Mouse (Mus musculus) CH12.LX (cell line): ENCODE measurements at regions not wholly inside any gene's neighbourhood (a gene's known extent, or its start where the extent isn't known, plus 50 kb on each side); places are given as distances from the start of the nearest gene placed in this dataset.
"Not testable (repeated sequence)": the region's sequence is repeated elsewhere in the genome, so short reads cannot be mapped to it uniquely, and the experiment has no call there.

Experiments used
- DNase-seq: peaks from one replicate; pipeline ENCODE4 v3.0.0-alpha.2; 2013; ENCODE audit errors: extremely low read depth
- H3K27ac ChIP-seq: 2 replicates; pipeline ENCODE4 v1.5.1; 2012; ENCODE audit warnings: low read depth, mild to moderate bottlenecking, control low read depth, moderate library complexity; ENCODE audit not compliant: insufficient read depth
- H3K27me3 ChIP-seq: replicated peaks from 2 replicates; pipeline ENCODE3; 2012; ENCODE audit warnings: inconsistent platforms
- H3K36me3 ChIP-seq, 2 experiments: replicated peaks in 1 of 2; 2 replicates each; pipeline versions ENCODE3 to v1.6.1; 2012; ENCODE audit warnings: inconsistent platforms in 1 of 2, low read length in 1 of 2, mild to moderate bottlenecking in 1 of 2, mixed read lengths in 1 of 2, moderate library complexity in 1 of 2; ENCODE audit not compliant: control insufficient read depth in 1 of 2, insufficient read depth in 1 of 2
- H3K4me1 ChIP-seq, 2 experiments: 2 replicates each; pipeline ENCODE4 v1.6.1; 2012; ENCODE audit warnings: inconsistent platforms in 1 of 2, moderate library complexity in 1 of 2; ENCODE audit not compliant: insufficient read depth in 2 of 2, control insufficient read depth in 1 of 2
- H3K4me2 ChIP-seq: 2 replicates; pipeline ENCODE4 v1.6.1; 2012; ENCODE audit warnings: low read depth, mild to moderate bottlenecking, control low read depth; ENCODE audit not compliant: poor library complexity, insufficient read depth, severe bottlenecking
- H3K4me3 ChIP-seq, 3 experiments: fragments of 150-350 bp in 1 of 3; sonication (generic) in 1 of 3; replicated peaks in 1 of 3; 2 replicates each; pipeline versions ENCODE3 to v1.5.1; 2011 to 2012; ENCODE audit warnings: low read depth in 2 of 3, low read length in 2 of 3, mild to moderate bottlenecking in 2 of 3, moderate library complexity in 2 of 3, control low read depth in 1 of 3, improper control_type of control experiment in 1 of 3, inconsistent platforms in 1 of 3, mixed read lengths in 1 of 3; ENCODE audit not compliant: poor library complexity in 1 of 3
- H3K79me2 ChIP-seq: replicated peaks from 2 replicates; pipeline ENCODE4 v1.6.1; 2012; ENCODE audit warnings: mild to moderate bottlenecking, moderate library complexity; ENCODE audit not compliant: control insufficient read depth, poor library complexity, insufficient read depth, severe bottlenecking; ENCODE audit errors: extremely low read depth
- H3K9ac ChIP-seq: 2 replicates; pipeline ENCODE4 v1.6.1; 2012; ENCODE audit warnings: low read depth, mild to moderate bottlenecking, control low read depth, moderate library complexity; ENCODE audit not compliant: insufficient read depth
- H3K9me3 ChIP-seq: replicated peaks from 2 replicates; pipeline ENCODE3; 2012; ENCODE audit warnings: low read length, inconsistent platforms, mixed read lengths
- BHLHE40 ChIP-seq: IDR thresholded peaks from 2 replicates; pipeline ENCODE4 v1.6.1; 2011; ENCODE audit warnings: mild to moderate bottlenecking, low read depth, low read length, improper control_type of control experiment
- CHD1 ChIP-seq: IDR thresholded peaks from 2 replicates; pipeline ENCODE4 v1.6.1; 2012; ENCODE audit warnings: low read depth, low read length, improper control_type of control experiment, inconsistent platforms
- CHD2 ChIP-seq: IDR thresholded peaks from 2 replicates; pipeline ENCODE4 v1.6.1; 2011; ENCODE audit warnings: low read length, improper control_type of control experiment
- ELF1 ChIP-seq: IDR thresholded peaks from 2 replicates; pipeline ENCODE4 v1.6.1; 2014; ENCODE audit warnings: low read depth, mild to moderate bottlenecking, inconsistent platforms, low read length, improper control_type of control experiment
- EP300 ChIP-seq: IDR thresholded peaks from 2 replicates; pipeline ENCODE4 v1.6.1; 2011; ENCODE audit warnings: low read length, improper control_type of control experiment
- HCFC1 ChIP-seq: IDR thresholded peaks from 2 replicates; pipeline ENCODE4 v1.6.1; 2012; ENCODE audit warnings: low read depth, mild to moderate bottlenecking, inconsistent platforms, low read length, improper control_type of control experiment
- JUN ChIP-seq: IDR thresholded peaks from 2 replicates; pipeline ENCODE4 v1.6.1; 2011; ENCODE audit warnings: low read depth, mild to moderate bottlenecking, low read length, improper control_type of control experiment, moderate library complexity; ENCODE audit not compliant: insufficient read depth
- KAT2A ChIP-seq: IDR thresholded peaks from 2 replicates; pipeline ENCODE4 v1.6.1; 2012; ENCODE audit warnings: low read length, improper control_type of control experiment, inconsistent platforms; ENCODE audit not compliant: insufficient replicate concordance
- MAX ChIP-seq: IDR thresholded peaks from 2 replicates; pipeline ENCODE4 v1.6.1; 2011; ENCODE audit warnings: low read length, improper control_type of control experiment
- MAZ ChIP-seq: IDR thresholded peaks from 2 replicates; pipeline ENCODE4 v1.6.1; 2012; ENCODE audit warnings: low read depth, mild to moderate bottlenecking, inconsistent platforms, low read length, improper control_type of control experiment, moderate library complexity
- MEF2A ChIP-seq: IDR thresholded peaks from 2 replicates; pipeline ENCODE4 v1.6.1; 2014; ENCODE audit warnings: low read depth, mild to moderate bottlenecking, inconsistent platforms, low read length, improper control_type of control experiment, borderline replicate concordance
- MXI1 ChIP-seq: IDR thresholded peaks from 2 replicates; pipeline ENCODE4 v1.6.1; 2011; ENCODE audit warnings: mild to moderate bottlenecking, low read depth, low read length, improper control_type of control experiment
- NELFE ChIP-seq: IDR thresholded peaks from 2 replicates; pipeline ENCODE4 v1.6.1; 2011; ENCODE audit warnings: low read depth, low read length, improper control_type of control experiment
- PAX5 ChIP-seq: IDR thresholded peaks from 2 replicates; pipeline ENCODE4 v1.6.1; 2012; ENCODE audit warnings: low read length, inconsistent platforms, mixed read lengths
- POLR2A ChIP-seq: IDR thresholded peaks from 2 replicates; pipeline ENCODE4 v1.6.1; 2011; ENCODE audit warnings: low read depth, mild to moderate bottlenecking, improper control_type of control experiment, low read length
- POLR2AphosphoS2 ChIP-seq: IDR thresholded peaks from 2 replicates; pipeline ENCODE4 v1.6.1; 2011; ENCODE audit warnings: low read depth, low read length, improper control_type of control experiment
- RAD21 ChIP-seq: IDR thresholded peaks from 2 replicates; pipeline ENCODE4 v1.6.1; 2011; ENCODE audit warnings: low read depth, mild to moderate bottlenecking, low read length, improper control_type of control experiment, moderate library complexity
- RCOR1 ChIP-seq: conservative IDR thresholded peaks from 2 replicates; pipeline ENCODE4 v1.6.1; 2012; ENCODE audit warnings: low read depth, mild to moderate bottlenecking, inconsistent platforms, low read length, improper control_type of control experiment
- SMC3 ChIP-seq: IDR thresholded peaks from 2 replicates; pipeline ENCODE4 v1.6.1; 2011; ENCODE audit warnings: low read depth, low read length, improper control_type of control experiment
- TCF12 ChIP-seq: IDR thresholded peaks from 2 replicates; pipeline ENCODE4 v1.6.1; 2014; ENCODE audit warnings: low read depth, mild to moderate bottlenecking, inconsistent platforms, low read length, improper control_type of control experiment
- USF1 ChIP-seq: IDR thresholded peaks from 2 replicates; pipeline ENCODE4 v1.6.1; 2014; ENCODE audit warnings: low read depth, mild to moderate bottlenecking, inconsistent platforms, low read length, improper control_type of control experiment
- USF2 ChIP-seq: conservative IDR thresholded peaks from 2 replicates; pipeline ENCODE4 v1.6.1; 2011; ENCODE audit warnings: low read depth, low read length, improper control_type of control experiment
- ZC3H11A ChIP-seq: IDR thresholded peaks from 2 replicates; pipeline ENCODE4 v1.6.1; 2012; ENCODE audit warnings: low read depth, mild to moderate bottlenecking, inconsistent platforms, low read length, improper control_type of control experiment
- dilution Hi-C: fragments of 300-500 bp; cut with MboI; formaldehyde crosslinking; loops from 2 replicates; pipeline ENCODE4 v1.14.3; 2020; ENCODE audit warnings: low sequenced_read_pairs; ENCODE audit not compliant: extremely low pct_unique_long_range_greater_than_20kb, extremely low pct_ligation_motif_present
- in situ Hi-C: fragments of 300-500 bp; cut with MboI; formaldehyde crosslinking; loops from 3 replicates; pipeline ENCODE4 v1.14.3; 2019; ENCODE audit warnings: low sequenced_read_pairs, low pct_ligation_motif_present, low pct_unique_long_range_greater_than_20kb, mixed read lengths

DNA sequence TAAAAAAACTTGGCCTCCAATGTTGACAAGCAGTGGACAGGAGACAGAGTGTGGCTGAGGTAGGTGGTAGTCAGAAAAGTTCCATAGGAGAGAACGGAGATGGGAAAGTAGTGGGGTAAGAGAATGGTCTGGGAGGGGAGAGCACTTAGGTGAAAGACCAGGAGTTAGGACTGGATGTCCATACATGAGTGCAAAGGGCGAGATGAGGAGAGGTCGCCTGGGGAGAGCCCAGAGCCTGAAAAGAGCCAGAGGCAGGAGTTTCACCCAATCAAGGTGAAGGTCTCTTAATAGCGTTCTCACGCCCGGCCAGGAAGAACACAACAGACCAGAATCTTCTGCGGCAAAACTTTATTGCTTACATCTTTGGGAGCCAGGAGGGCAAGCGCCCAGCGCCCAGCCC is 60.3 kb upstream of the Lemd2 start:
- H3K79me2 ChIP-seq, H3K27me3 ChIP-seq, H3K36me3 ChIP-seq, H3K27ac ChIP-seq, in situ Hi-C loops, H3K4me1 ChIP-seq, H3K9ac ChIP-seq, H3K4me2 ChIP-seq, DNase-seq, dilution Hi-C loops, H3K4me3 ChIP-seq: not testable (repeated sequence)
- H3K9me3 ChIP-seq, result peaks cover 16% of the 10 kb centered on the region

DNA sequence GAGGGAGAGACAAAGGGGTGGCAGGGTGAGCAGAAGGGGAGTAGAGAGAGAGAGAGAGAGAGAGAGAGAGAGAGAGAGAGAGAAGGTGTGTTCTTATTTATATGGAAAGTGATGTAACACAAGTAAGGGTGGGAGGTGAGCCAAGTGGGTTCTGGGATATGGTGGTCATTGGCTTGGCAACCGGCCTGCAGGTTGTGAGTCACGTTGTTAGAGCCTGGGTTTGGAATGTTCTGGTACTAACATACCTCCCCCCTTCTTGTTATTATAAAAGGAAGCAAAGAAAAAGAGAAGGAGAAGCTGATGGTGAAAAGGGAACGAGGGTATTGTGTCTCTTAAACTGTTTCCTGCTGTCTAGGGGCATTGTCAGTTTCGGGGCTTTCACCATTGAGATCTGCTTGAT is 58.3 kb upstream of the Lemd2 start:
- TF ChIP-seq JUN, result no peak
- TF ChIP-seq RAD21, result no peak
- TF ChIP-seq PAX5, result no peak
- TF ChIP-seq HCFC1, result no peak
- TF ChIP-seq RCOR1, result no peak
- no peak for TF ChIP-seq ELF1
- TF ChIP-seq USF1, result no peak
- no peak for TF ChIP-seq BHLHE40
- no peak for TF ChIP-seq USF2
- no peak for TF ChIP-seq MEF2A
- TF ChIP-seq MAZ, result no peak
- TF ChIP-seq POLR2A, result no peak
- no peak for TF ChIP-seq CHD2
- no peak for TF ChIP-seq EP300
- TF ChIP-seq SMC3, result no peak
- no peak for TF ChIP-seq MAX
- TF ChIP-seq KAT2A, result no peak
- Histone ChIP-seq H3K27ac (no peak overlapping the region), H3K4me1 (no peaks in the 10 kb centered on the region), H3K9ac (no peak overlapping the region), H3K36me3 (no peaks in the 10 kb centered on the region), H3K27me3 (peaks cover 19% of the 10 kb centered on the region), H3K4me2 (no peak overlapping the region), H3K4me3 (no peak overlapping the region), H3K79me2 (no peaks in the 10 kb centered on the region), H3K9me3 (peaks cover 16% of the 10 kb centered on the region)
- in situ Hi-C loops, result no loop called here
- dilution Hi-C loops, result no loop called here
- no peak for DNase-seq

DNA sequence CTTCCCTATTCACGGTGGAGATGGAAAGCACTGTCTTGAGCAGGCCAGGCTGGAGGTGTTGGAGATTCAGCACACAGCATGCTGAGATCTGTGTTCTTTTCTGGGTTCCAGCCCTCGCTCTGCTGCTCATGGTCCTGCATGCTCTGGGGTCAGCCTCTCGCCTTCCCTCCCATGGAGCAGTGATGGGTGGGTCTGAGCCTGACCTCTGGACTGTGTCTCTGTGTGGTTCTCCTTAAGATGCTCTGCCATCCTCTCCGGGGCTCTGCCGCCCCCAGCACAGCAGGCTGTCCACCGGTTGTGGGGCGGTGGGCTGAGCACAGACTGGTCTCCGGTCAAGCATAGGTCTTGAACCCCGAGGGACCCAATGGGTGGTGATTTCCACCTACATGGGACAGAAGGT is 57.7 kb upstream of the Lemd2 start:
- Histone ChIP-seq H3K4me2 (no peak overlapping the region), H3K9me3 (peaks cover 16% of the 10 kb centered on the region), H3K9ac (no peak overlapping the region), H3K79me2 (no peaks in the 10 kb centered on the region), H3K27me3 (peaks cover 25% of the 10 kb centered on the region), H3K36me3 (no peaks in the 10 kb centered on the region), H3K27ac (no peak overlapping the region), H3K4me1 (no peaks in the 10 kb centered on the region), H3K4me3 (no peak overlapping the region)
- dilution Hi-C loops, result no loop called here
- TF ChIP-seq MXI1 (no peak), USF2 (no peak), CHD1 (no peak), POLR2AphosphoS2 (no peak), CHD2 (no peak), NELFE (no peak), MAZ (no peak), ZC3H11A (no peak), TCF12 (no peak)
- in situ Hi-C loops, result no loop called here
- no peak for DNase-seq
